Mouse (Mus musculus): ENCODE measurements at regions not wholly inside any gene's neighbourhood (a gene's known extent, or its start where the extent isn't known, plus 50 kb on each side); places are given as distances from the start of the nearest gene placed in this dataset.

DNA sequence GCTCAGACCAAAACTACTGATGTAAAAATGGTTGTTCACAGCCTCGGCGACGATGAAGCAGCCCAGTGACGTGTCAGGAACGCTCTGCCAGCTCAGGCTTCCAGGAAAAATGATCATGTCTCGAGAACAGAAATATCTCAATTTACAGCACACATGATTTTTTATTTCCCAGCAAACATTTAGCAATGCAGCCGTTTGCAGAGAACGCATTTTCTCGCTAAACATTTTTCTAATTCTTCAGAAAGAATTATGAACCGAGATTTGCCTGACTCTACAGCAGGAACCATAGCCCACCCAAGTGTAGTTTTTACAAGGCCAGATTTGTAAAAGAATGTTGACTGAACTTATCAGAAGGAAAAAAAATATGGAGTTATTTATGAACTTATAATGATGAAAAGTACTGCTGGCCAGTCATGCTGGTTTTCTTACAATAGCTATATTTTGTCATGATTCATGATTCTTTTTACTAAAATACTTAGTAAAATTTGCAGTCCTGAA lies 380.4 kb downstream of the Etnk1 start:
- Histone ChIP-seq H3K36me3 (ENCODE audit: control insufficient read depth, insufficient read depth, low read length) (no peaks in the 10 kb centered on the region), H3K27me3 (ENCODE audit: control insufficient read depth, insufficient read depth, low read length) (no peaks in the 10 kb centered on the region), H3K27ac (no peak overlapping the region), H3K4me3 (no peak overlapping the region), H3K79me2 (replicated peaks; ENCODE audit: control insufficient read depth, insufficient read depth, low read length) (no peaks in the 10 kb centered on the region), H3K9ac (ENCODE audit: low read depth, low read length) (no peak overlapping the region), H3K4me1 (ENCODE audit: control insufficient read depth, insufficient read depth, low read length) (no peaks in the 10 kb centered on the region)
- no peak for DNase-seq
- 71% methylated on average over 10 of the region's 10 CpGs for WGBS
- no peak for TF ChIP-seq CTCF (IDR thresholded peaks at IDR 0.05)
- no peak for TF ChIP-seq POLR2A (IDR thresholded peaks at IDR 0.05; ENCODE audit: insufficient read depth, low read depth, low read length)
- no peak for TF ChIP-seq EP300 (IDR thresholded peaks at IDR 0.05; ENCODE audit: insufficient read depth, low read depth, low read length)
- intact Hi-C loops (cut with DNase I) = no loop called here

DNA sequence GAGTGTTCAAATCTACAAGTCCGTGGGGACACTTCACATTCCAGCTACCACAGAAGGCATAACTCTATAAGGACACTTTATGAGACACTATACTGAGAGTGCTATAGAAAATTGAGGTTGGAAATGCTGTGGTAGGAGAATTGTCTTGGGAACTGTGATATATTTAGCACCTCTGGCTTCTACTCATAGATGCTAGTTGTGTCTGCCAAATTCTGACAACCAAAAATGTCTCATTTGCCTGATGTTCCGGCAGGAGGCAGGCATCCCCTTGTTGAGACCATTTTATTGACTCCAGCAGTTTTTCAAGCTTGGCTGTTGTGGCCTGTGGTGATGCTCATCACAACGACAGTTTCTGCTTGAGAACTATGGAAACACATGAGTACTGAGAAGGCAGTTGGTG lies 387.9 kb downstream of the Etnk1 start:
- no peak for TF ChIP-seq CTCF (IDR thresholded peaks at IDR 0.05)
- TF ChIP-seq POLR2A (IDR thresholded peaks at IDR 0.05; ENCODE audit: insufficient read depth, low read depth, low read length) = no peak
- no peak for TF ChIP-seq EP300 (IDR thresholded peaks at IDR 0.05; ENCODE audit: insufficient read depth, low read depth, low read length)
- Histone ChIP-seq H3K4me3 (no peak overlapping the region), H3K4me1 (ENCODE audit: control insufficient read depth, insufficient read depth, low read length) (no peaks in the 10 kb centered on the region), H3K9ac (ENCODE audit: low read depth, low read length) (no peak overlapping the region), H3K36me3 (ENCODE audit: control insufficient read depth, insufficient read depth, low read length) (no peaks in the 10 kb centered on the region), H3K27ac (no peak overlapping the region), H3K27me3 (ENCODE audit: control insufficient read depth, insufficient read depth, low read length) (0 out of 2 replicates have a peak, but pooled peaks cover 1% of the 10 kb centered on the region), H3K79me2 (replicated peaks; ENCODE audit: control insufficient read depth, insufficient read depth, low read length) (no peaks in the 10 kb centered on the region)
- DNase-seq = no peak
- WGBS = 56% methylated on average over 3 of the region's 3 CpGs
- intact Hi-C loops (cut with DNase I) = no loop called here

DNA sequence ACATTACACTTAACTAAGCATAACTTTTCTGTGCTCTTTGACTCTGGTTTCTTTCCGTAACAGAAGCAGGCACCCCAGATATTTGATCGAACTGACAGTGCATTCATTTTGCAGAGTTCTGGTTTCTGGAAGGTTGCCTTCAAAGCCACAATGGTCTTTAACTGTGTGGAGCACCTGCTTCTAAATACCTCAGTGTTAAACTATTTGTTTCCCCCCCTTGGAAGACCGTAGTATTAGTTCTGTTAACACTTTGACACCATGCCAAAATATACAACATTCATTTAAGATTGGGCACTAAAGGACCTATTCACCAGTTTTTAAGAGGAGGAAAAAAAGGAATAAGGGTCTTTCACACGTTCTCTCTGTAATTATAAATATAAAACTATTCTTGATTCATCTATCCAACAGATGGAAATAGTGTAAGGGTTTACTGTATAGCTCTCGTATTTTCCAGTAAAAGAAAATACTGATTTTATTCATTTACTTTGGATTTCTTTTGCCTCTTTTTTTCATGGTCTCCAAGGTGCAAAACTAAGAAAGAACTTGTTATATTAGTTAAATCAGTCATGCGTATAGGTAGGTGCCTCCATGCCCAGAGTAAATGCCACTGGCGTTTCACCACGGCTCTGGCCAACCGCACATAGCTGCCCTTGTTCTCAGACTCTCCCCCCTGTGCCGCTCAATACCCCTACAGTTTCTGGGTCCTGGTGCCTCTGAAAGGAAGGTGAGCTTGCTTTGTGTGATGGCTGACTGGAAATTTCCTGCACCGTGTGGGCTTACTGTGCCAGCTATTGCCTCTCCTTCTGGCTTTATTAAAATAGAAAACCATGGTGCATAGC lies 391.2 kb downstream of the Etnk1 start:
- 76% methylated on average over 11 of the region's 11 CpGs for WGBS
- Histone ChIP-seq H3K27me3 (ENCODE audit: control insufficient read depth, insufficient read depth, low read length) (0 out of 2 replicates have a peak, but pooled peaks cover 1% of the 10 kb centered on the region), H3K4me3 (no peak overlapping the region), H3K9ac (ENCODE audit: low read depth, low read length) (no peak overlapping the region), H3K4me1 (ENCODE audit: control insufficient read depth, insufficient read depth, low read length) (no peaks in the 10 kb centered on the region), H3K36me3 (ENCODE audit: control insufficient read depth, insufficient read depth, low read length) (no peaks in the 10 kb centered on the region), H3K27ac (no peak overlapping the region), H3K79me2 (replicated peaks; ENCODE audit: control insufficient read depth, insufficient read depth, low read length) (no peaks in the 10 kb centered on the region)
- intact Hi-C loops (cut with DNase I) = no loop called here
- TF ChIP-seq CTCF (IDR thresholded peaks at IDR 0.05) = no peak
- no peak for TF ChIP-seq EP300 (IDR thresholded peaks at IDR 0.05; ENCODE audit: insufficient read depth, low read depth, low read length)
- TF ChIP-seq POLR2A (IDR thresholded peaks at IDR 0.05; ENCODE audit: insufficient read depth, low read depth, low read length) = no peak
- no peak for DNase-seq

DNA sequence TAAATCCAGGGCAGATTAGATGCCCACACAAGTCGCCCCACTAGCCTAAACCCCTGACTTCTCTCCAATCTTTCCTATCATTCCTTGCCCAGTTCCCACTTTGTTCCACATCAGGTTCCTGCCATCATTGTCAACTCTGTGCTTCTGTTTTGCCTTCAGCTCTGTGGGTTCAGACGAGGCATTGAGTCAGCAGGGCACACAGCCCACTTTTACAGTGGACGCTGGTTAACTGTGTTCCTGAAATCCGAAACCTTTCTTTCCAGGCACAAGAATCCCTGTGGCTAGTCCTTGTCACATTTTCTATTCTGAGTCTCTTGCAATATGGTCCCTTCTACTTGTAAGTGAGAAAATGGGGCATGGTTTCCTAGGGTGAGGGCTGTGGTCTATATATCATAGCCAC lies 392.3 kb downstream of the Etnk1 start:
- 54% methylated on average over 4 of the region's 4 CpGs for WGBS
- Histone ChIP-seq H3K27ac (no peak overlapping the region), H3K4me3 (no peak overlapping the region), H3K9ac (ENCODE audit: low read depth, low read length) (no peak overlapping the region), H3K27me3 (ENCODE audit: control insufficient read depth, insufficient read depth, low read length) (0 out of 2 replicates have a peak, but pooled peaks cover 1% of the 10 kb centered on the region), H3K4me1 (ENCODE audit: control insufficient read depth, insufficient read depth, low read length) (no peaks in the 10 kb centered on the region), H3K79me2 (replicated peaks; ENCODE audit: control insufficient read depth, insufficient read depth, low read length) (no peaks in the 10 kb centered on the region), H3K36me3 (ENCODE audit: control insufficient read depth, insufficient read depth, low read length) (no peaks in the 10 kb centered on the region)
- TF ChIP-seq CTCF (IDR thresholded peaks at IDR 0.05) (no peak), POLR2A (IDR thresholded peaks at IDR 0.05; ENCODE audit: insufficient read depth, low read depth, low read length) (no peak), EP300 (IDR thresholded peaks at IDR 0.05; ENCODE audit: insufficient read depth, low read depth, low read length) (no peak)
- intact Hi-C loops (cut with DNase I) = no loop called here
- DNase-seq = no peak

DNA sequence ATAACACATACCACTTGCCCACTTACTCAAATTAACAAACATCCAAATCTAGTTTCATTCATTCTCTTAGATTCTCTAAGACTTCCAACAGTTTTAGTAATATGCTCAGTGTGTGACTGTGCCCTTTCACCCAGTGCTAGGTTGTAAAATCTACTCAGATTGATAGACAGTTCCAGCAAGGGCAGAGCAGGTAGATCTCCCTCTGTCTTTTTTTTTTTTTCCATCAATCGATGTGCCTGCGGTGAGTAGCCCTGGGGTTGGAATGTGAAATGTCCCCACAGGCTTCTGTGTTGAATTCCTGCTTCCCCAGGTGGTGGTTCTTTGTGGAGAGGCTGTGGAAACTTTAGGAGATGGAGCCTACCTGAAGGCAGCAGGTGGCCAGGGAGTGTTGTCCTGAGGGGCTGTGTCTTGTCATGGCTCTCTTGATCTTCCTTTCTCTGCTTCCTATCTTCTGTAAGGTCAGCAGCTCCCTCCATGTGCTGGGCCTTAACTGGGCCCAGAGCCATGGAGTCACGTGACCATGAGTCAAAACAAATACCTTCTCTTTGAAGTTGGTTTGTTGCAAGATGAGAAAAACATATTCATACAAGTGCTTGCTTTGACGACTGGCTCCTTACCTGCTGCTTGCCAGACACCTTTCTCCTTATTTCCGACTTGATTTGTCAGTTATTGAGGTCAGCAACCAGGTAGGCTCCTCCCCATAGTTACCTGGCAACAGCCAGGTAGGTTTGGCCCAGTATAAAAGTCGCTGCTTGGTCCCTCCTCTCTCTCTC lies 394.5 kb downstream of the Etnk1 start:
- Histone ChIP-seq H3K4me1 (ENCODE audit: control insufficient read depth, insufficient read depth, low read length) (no peaks in the 10 kb centered on the region), H3K4me3 (no peak overlapping the region), H3K36me3 (ENCODE audit: control insufficient read depth, insufficient read depth, low read length) (no peaks in the 10 kb centered on the region), H3K79me2 (replicated peaks; ENCODE audit: control insufficient read depth, insufficient read depth, low read length) (no peaks in the 10 kb centered on the region), H3K27me3 (ENCODE audit: control insufficient read depth, insufficient read depth, low read length) (0 out of 2 replicates have a peak, but pooled peaks cover 1% of the 10 kb centered on the region), H3K9ac (ENCODE audit: low read depth, low read length) (no peak overlapping the region), H3K27ac (no peak overlapping the region)
- no peak for DNase-seq
- 61% methylated on average over 6 of the region's 6 CpGs for WGBS
- intact Hi-C loops (cut with DNase I) = no loop called here
- TF ChIP-seq EP300 (IDR thresholded peaks at IDR 0.05; ENCODE audit: insufficient read depth, low read depth, low read length) (no peak), POLR2A (IDR thresholded peaks at IDR 0.05; ENCODE audit: insufficient read depth, low read depth, low read length) (no peak), CTCF (IDR thresholded peaks at IDR 0.05) (no peak)
